Mouse (Mus musculus) intestine, embryonic 14.5 days (tissue): ENCODE measurements around the gene Chac1. TPM values are rescaled to one million over a fixed set of nuclear protein-coding genes. Genes with fewer than 3 reads are reported as not detected.
A peak's percentile ranks its signal among the peaks of the same experiment; 100 is the strongest.

Experiments used
- ATAC-seq: fragments of 200-750 bp; cut with Nextera tagmentation; replicated peaks from 2 replicates; pipeline ENCODE4 v1.8.0; 2017; ENCODE audit warnings: low read depth, moderate number of reproducible peaks, moderate TSS enrichment, moderate library complexity; ENCODE audit not compliant: low FRiP score, low TSS enrichment
- DNase-seq: peaks from one replicate; pipeline ENCODE4 v3.0.0-alpha.2; 2018; ENCODE audit warnings: low spot score
- H3K27ac ChIP-seq: fragments of 300-500 bp; sonication (generic); 2 replicates; pipeline ENCODE4 v1.5.1; 2014; ENCODE audit warnings: low read depth, mild to moderate bottlenecking, control low read depth
- H3K27me3 ChIP-seq: fragments of 300-500 bp; sonication (generic); replicated peaks from 2 replicates; pipeline ENCODE4 v1.6.1; 2014; ENCODE audit warnings: low read length, control low read depth; ENCODE audit not compliant: control insufficient read depth, insufficient read depth
- H3K36me3 ChIP-seq: fragments of 300-500 bp; sonication (generic); 2 replicates; pipeline ENCODE4 v1.6.1; 2014; ENCODE audit warnings: low read length, control low read depth; ENCODE audit not compliant: control insufficient read depth, insufficient read depth
- H3K4me1 ChIP-seq: fragments of 300-500 bp; sonication (generic); replicated peaks from 2 replicates; pipeline ENCODE4 v1.6.1; 2014; ENCODE audit warnings: low read length, control low read depth, mixed read lengths; ENCODE audit not compliant: control insufficient read depth, insufficient read depth
- H3K4me2 ChIP-seq: fragments of 300-500 bp; sonication (generic); 2 replicates; pipeline ENCODE4 v1.6.1; 2014; ENCODE audit warnings: low read length
- H3K4me3 ChIP-seq: fragments of 300-500 bp; sonication (generic); 2 replicates; pipeline ENCODE4 v1.5.1; 2014; ENCODE audit warnings: low read depth, low read length, control low read depth, mixed read lengths
- H3K9ac ChIP-seq: fragments of 300-500 bp; sonication (generic); 2 replicates; pipeline ENCODE4 v1.6.1; 2014; ENCODE audit warnings: mild to moderate bottlenecking, low read length
- H3K9me3 ChIP-seq: fragments of 300-500 bp; sonication (generic); 2 replicates; pipeline ENCODE4 v1.6.1; 2016; ENCODE audit warnings: low read length, control low read depth; ENCODE audit not compliant: control insufficient read depth
- whole genome bisulfite sequencing: fragments of 180-500 bp; shearing (Covaris S2); extraction: QIAGEN DNeasy Blood & Tissue Kit; methylation state at CpG from one replicate; pipeline ENCODE4 v1.1.7; 2014; 5-methylcytosine and 5-hydroxymethylcytosine counted together
- polyA plus RNA-seq: library from polyadenylated mRNA; unstranded; fragments of >200 nt; fragmentation: Nextera tagmentation; extraction: Ambion mirVana; gene quantifications from 2 replicates; pipeline ENCODE4 v1.2.1, GENCODE M21; 2014

Chac1 gene
- polyA plus RNA-seq, 1 experiment from 2014 or later, result 1.7 TPM

GRCm38 (mm10) chr2:119326161-119327101, 24.6 kb upstream of the Chac1 start:
- H3K4me1 ChIP-seq, result peaks cover 34% of the 10 kb centered on the region
- no peak for DNase-seq
- 1% methylated on average over 60 of the region's 61 CpGs for WGBS

GRCm38 (mm10) chr2:119327102-119327480, 23.9 kb upstream of the Chac1 start:
- H3K9me3 ChIP-seq, result no peaks in the 10 kb centered on the region
- peak overlapping the region; percentile 89 for H3K4me2 ChIP-seq
- peak overlapping the region; percentile 29 for H3K9ac ChIP-seq
- H3K27me3 ChIP-seq, result peaks cover 80% of the 10 kb centered on the region
- H3K36me3 ChIP-seq, result no peaks in the 10 kb centered on the region
- WGBS, result under 1% methylated on average over 30 of the region's 30 CpGs
- H3K4me3 ChIP-seq, result peak overlapping the region; percentile 51
- H3K4me1 ChIP-seq, result peaks cover 27% of the 10 kb centered on the region
- peak; percentile 80 for DNase-seq
- ATAC-seq, result no peak
- 0 out of 2 replicates have a peak overlapping the region, but pooled peaks have one; percentile 1 for H3K27ac ChIP-seq

More at GRCm38 (mm10) chr2:119326161-119327101, 24.6 kb upstream of the Chac1 start:
- Histone ChIP-seq H3K27me3 (peaks cover 84% of the 10 kb centered on the region), H3K4me3 (peak overlapping the region; percentile 51), H3K27ac (0 out of 2 replicates have a peak overlapping the region, but pooled peaks have one; percentile 1), H3K4me2 (peak overlapping the region; percentile 89), H3K9ac (peak overlapping the region; percentile 29), H3K9me3 (no peaks in the 10 kb centered on the region), H3K36me3 (no peaks in the 10 kb centered on the region)
- ATAC-seq, result no peak

- WGBS, result 31% methylated on average over 11 of the region's 11 CpGs
- Histone ChIP-seq H3K36me3 (no peaks in the 10 kb centered on the region), H3K4me1 (peaks cover 20% of the 10 kb centered on the region), H3K4me3 (peak overlapping the region; percentile 51; the same call in 1 of the 2 replicates), H3K27ac (0 out of 2 replicates have a peak overlapping the region, but pooled peaks have one; percentile 6), H3K4me2 (peak overlapping the region; percentile 89), H3K27me3 (peaks cover 71% of the 10 kb centered on the region), H3K9ac (no peak overlapping the region), H3K9me3 (no peaks in the 10 kb centered on the region)
- no peak for ATAC-seq
- no peak for DNase-seq
These were observed 23.0 kb upstream of the Chac1 start for GRCm38 (mm10) chr2:119327942-119328526.

- Histone ChIP-seq H3K4me3 (0 out of 2 replicates have a peak overlapping the region, but pooled peaks have one; percentile 51), H3K27ac (no peak overlapping the region), H3K27me3 (peaks cover 66% of the 10 kb centered on the region), H3K9ac (no peak overlapping the region), H3K4me2 (peak overlapping the region; percentile 89), H3K36me3 (no peaks in the 10 kb centered on the region), H3K4me1 (peaks cover 20% of the 10 kb centered on the region), H3K9me3 (no peaks in the 10 kb centered on the region)
- WGBS, result 38% methylated on average over 5 of the region's 5 CpGs
- DNase-seq (no peak), ATAC-seq (no peak)
These were observed 22.5 kb upstream of the Chac1 start for GRCm38 (mm10) chr2:119328546-119328945.

GRCm38 (mm10) chr2:119329123-119329817, 21.8 kb upstream of the Chac1 start:
- H3K27ac ChIP-seq, result no peak overlapping the region
- H3K9me3 ChIP-seq, result no peaks in the 10 kb centered on the region
- no peak overlapping the region for H3K4me3 ChIP-seq
- WGBS, result 40% methylated on average over 3 of the region's 3 CpGs
- peaks cover 58% of the 10 kb centered on the region for H3K27me3 ChIP-seq
- peaks cover 16% of the 10 kb centered on the region for H3K4me1 ChIP-seq
- DNase-seq (no peak), ATAC-seq (peak; percentile 74)
- no peak overlapping the region for H3K9ac ChIP-seq
- no peaks in the 10 kb centered on the region for H3K36me3 ChIP-seq
- H3K4me2 ChIP-seq, result peak overlapping the region; percentile 89; the same call in 1 of the 2 replicates

GRCm38 (mm10) chr2:119330795-119331194, 20.2 kb upstream of the Chac1 start:
- H3K4me2 ChIP-seq, result no peak overlapping the region
- H3K27ac ChIP-seq, result no peak overlapping the region

GRCm38 (mm10) chr2:119332177-119332661, 18.8 kb upstream of the Chac1 start:
- no peak for DNase-seq
- H3K9ac ChIP-seq, result no peak overlapping the region
- 68% methylated on average over 24 of the region's 24 CpGs for WGBS
- no peaks in the 10 kb centered on the region for H3K36me3 ChIP-seq
- no peak for ATAC-seq
- H3K27me3 ChIP-seq, result peaks cover 30% of the 10 kb centered on the region
- no peak overlapping the region for H3K4me3 ChIP-seq
- H3K27ac ChIP-seq, result no peak overlapping the region
- H3K9me3 ChIP-seq, result no peaks in the 10 kb centered on the region
- peaks cover 4% of the 10 kb centered on the region; the same call in 1 of the 2 replicates for H3K4me1 ChIP-seq
- no peak overlapping the region for H3K4me2 ChIP-seq

More at GRCm38 (mm10) chr2:119330795-119331194, 20.2 kb upstream of the Chac1 start:
- ATAC-seq, result no peak
- Histone ChIP-seq H3K36me3 (no peaks in the 10 kb centered on the region), H3K27me3 (peaks cover 44% of the 10 kb centered on the region), H3K4me1 (peaks cover 7% of the 10 kb centered on the region), H3K4me3 (no peak overlapping the region), H3K9me3 (no peaks in the 10 kb centered on the region), H3K9ac (no peak overlapping the region)
- 91% methylated on average over 8 of the region's 8 CpGs for WGBS
- no peak for DNase-seq

- no peak overlapping the region for H3K27ac ChIP-seq
- no peak for ATAC-seq
- H3K9ac ChIP-seq, result no peak overlapping the region
- WGBS, result 70% methylated on average over 1 of the region's 1 CpGs
- 0 out of 2 replicates have a peak, but pooled peaks cover 6% of the 10 kb centered on the region for H3K4me1 ChIP-seq
- H3K4me3 ChIP-seq, result no peak overlapping the region
- no peak overlapping the region for H3K4me2 ChIP-seq
- H3K9me3 ChIP-seq, result no peaks in the 10 kb centered on the region
- H3K27me3 ChIP-seq, result peaks cover 11% of the 10 kb centered on the region; the same call in 1 of the 2 replicates
- no peaks in the 10 kb centered on the region for H3K36me3 ChIP-seq
- no peak for DNase-seq
These were observed 16.9 kb upstream of the Chac1 start for GRCm38 (mm10) chr2:119334135-119334534.
